Mouse (Mus musculus) bone marrow macrophage, adult 2 months (primary cell): ENCODE results near the gene Aven. TPM values are rescaled to one million over a fixed set of nuclear protein-coding genes. Genes with fewer than 3 reads are reported as not detected.

Source experiments
- H3K27ac ChIP-seq: 2 replicates; pipeline ENCODE4 v1.5.1; 2012; ENCODE audit warnings: low read depth, low read length; ENCODE audit not compliant: insufficient read depth
- H3K4me1 ChIP-seq: 2 replicates; pipeline ENCODE4 v1.6.1; 2012; ENCODE audit warnings: low read length; ENCODE audit not compliant: control insufficient read depth, insufficient read depth
- H3K4me3 ChIP-seq: 2 replicates; pipeline ENCODE4 v1.5.1; 2012; ENCODE audit warnings: mild to moderate bottlenecking, low read length, moderate library complexity; ENCODE audit not compliant: insufficient read depth
- CTCF ChIP-seq: IDR thresholded peaks from 2 replicates; pipeline ENCODE4 v1.5.1; 2012; ENCODE audit warnings: low read depth, mild to moderate bottlenecking, low read length, moderate library complexity
- POLR2A ChIP-seq: IDR thresholded peaks from 2 replicates; pipeline ENCODE4 v1.6.1; 2012; ENCODE audit warnings: mild to moderate bottlenecking, low read depth, low read length, borderline replicate concordance
- polyA plus RNA-seq: library from polyadenylated mRNA; stranded (reverse); fragments of >200 nt; gene quantifications from 2 replicates; pipeline ENCODE4 v1.2.4, GENCODE M21; 2012; ENCODE audit not compliant: missing spikeins, insufficient read depth, insufficient read length

The Aven gene
- polyA plus RNA-seq, 1 experiment = 8.9 TPM

DNA sequence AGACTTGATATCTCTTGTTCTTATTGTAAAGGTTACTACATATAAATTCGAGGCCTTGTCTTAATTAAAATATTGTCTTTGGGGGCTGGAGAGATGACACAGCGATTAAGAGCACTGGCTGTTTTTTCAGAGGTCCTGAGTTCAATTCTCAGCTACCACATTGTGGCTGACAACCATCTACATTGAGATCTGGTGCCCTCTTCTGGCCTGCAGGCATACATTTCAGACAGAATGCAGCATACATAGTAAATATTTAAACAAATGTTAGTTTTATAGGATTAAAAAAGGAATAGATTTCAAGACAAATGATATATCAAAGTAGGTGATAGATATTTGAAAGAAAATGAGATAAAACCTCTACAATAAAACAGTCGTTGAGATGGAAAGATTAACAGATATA, 32.2 kb upstream of the Aven start:
- H3K27ac ChIP-seq = no peak overlapping the region
- H3K4me1 ChIP-seq = peaks cover 3% of the 10 kb centered on the region
- no peak for TF ChIP-seq CTCF
- no peak for TF ChIP-seq POLR2A
- no peak overlapping the region for H3K4me3 ChIP-seq

GRCm38 (mm10) chr2:112469542-112469941, 23.2 kb upstream of the Aven start:
- TF ChIP-seq POLR2A (no peak), CTCF (no peak)
- H3K4me1 ChIP-seq = peaks cover 10% of the 10 kb centered on the region; the same call in 1 of the 2 replicates
- H3K27ac ChIP-seq = no peak overlapping the region
- H3K4me3 ChIP-seq = no peak overlapping the region

- TF ChIP-seq POLR2A (no peak), CTCF (no peak)
- Histone ChIP-seq H3K27ac (no peak overlapping the region), H3K4me3 (no peak overlapping the region), H3K4me1 (peaks cover 16% of the 10 kb centered on the region)
These were observed 21.8 kb upstream of the Aven start for GRCm38 (mm10) chr2:112470961-112471381.

DNA sequence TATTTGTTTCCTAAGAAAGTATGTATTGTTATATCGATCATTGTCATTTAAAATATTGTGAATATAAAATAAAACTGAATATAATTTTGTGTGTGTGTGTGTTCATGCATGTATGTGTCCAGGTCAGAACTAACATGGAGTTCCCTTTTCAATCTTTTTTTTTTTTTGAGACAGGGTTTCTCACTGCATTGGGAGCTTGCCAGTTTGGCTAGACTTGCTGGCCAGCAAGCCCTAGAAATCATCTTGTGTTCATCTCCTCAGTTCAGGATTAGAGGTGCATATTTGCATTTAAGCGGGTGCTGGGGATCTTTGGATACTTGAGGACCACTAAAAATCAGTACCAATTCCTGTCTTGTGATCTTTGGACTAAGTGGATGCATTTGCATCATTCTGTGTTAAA, 20.7 kb upstream of the Aven start:
- no peak overlapping the region for H3K4me3 ChIP-seq
- peaks cover 16% of the 10 kb centered on the region for H3K4me1 ChIP-seq
- no peak overlapping the region for H3K27ac ChIP-seq
- no peak for TF ChIP-seq CTCF
- no peak for TF ChIP-seq POLR2A

GRCm38 (mm10) chr2:112474997-112475724, 17.6 kb upstream of the Aven start:
- H3K27ac ChIP-seq = no peak overlapping the region
- TF ChIP-seq POLR2A = no peak
- no peak for TF ChIP-seq CTCF
- no peak overlapping the region for H3K4me3 ChIP-seq
- H3K4me1 ChIP-seq = peaks cover 11% of the 10 kb centered on the region

DNA sequence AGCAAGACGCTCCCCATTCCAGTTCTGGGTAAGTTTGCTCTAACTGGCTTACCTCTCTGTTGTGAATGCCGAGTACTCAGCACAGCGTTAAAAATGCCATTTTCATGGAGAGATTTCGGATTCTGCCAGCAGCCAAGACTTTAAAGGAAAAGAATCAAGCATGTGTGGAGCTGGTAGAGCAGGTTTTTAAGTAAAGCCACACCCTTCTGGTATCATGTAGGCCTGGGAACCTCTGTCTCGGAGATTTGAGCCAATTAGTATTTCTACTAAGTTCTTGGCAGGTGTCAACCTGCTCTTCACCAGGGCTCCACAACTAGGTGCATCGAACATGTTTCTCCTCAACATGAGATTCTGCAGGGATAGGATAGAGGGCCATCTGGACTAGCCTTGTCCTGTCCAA, 16.2 kb upstream of the Aven start:
- Histone ChIP-seq H3K4me1 (peaks cover 8% of the 10 kb centered on the region), H3K27ac (no peak overlapping the region), H3K4me3 (no peak overlapping the region)
- TF ChIP-seq CTCF (no peak), POLR2A (no peak)

GRCm38 (mm10) chr2:112480669-112481068, 12.1 kb upstream of the Aven start, which contains the start of gene Chrm5:
TSS of gene Chrm5 (minus strand) at chr2:112480769.
- H3K4me3 ChIP-seq = no peak within 1 kb of the TSS
- TF ChIP-seq CTCF = no peak
- TF ChIP-seq POLR2A = no peak
- 0 out of 2 replicates have a peak, but pooled peaks cover under 1% of the 10 kb centered on the region for H3K4me1 ChIP-seq
- H3K27ac ChIP-seq = no peak within 1 kb of the TSS

DNA sequence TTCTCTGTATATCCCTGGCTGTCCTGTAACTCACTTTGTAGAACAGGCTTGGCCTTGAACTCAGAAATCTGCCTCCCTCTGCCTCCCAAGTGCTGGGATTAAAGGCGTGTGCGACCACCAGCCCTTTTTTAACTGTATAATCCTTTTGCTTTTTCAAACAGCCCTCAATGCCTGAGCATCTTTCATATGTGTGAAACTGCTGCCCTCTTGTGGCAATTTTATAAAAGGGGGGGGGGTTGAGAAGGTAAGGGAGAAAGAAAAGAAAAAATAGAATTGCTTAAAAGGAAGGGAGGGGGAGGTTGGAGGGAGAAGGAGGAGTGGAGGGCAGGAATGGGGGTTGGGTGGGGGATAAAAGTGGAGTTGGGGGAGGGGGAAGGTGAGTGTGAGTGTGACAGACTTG, 11.2 kb upstream of the Aven start:
- no peak for TF ChIP-seq POLR2A
- TF ChIP-seq CTCF = peak; percentile 32
- no peaks in the 10 kb centered on the region for H3K4me1 ChIP-seq
- H3K27ac ChIP-seq = no peak overlapping the region
- no peak overlapping the region for H3K4me3 ChIP-seq

GRCm38 (mm10) chr2:112482533-112483333, 10.0 kb upstream of the Aven start:
- H3K4me3 ChIP-seq = no peak overlapping the region
- H3K4me1 ChIP-seq = no peaks in the 10 kb centered on the region
- H3K27ac ChIP-seq = no peak overlapping the region
- TF ChIP-seq POLR2A (no peak), CTCF (no peak)

DNA sequence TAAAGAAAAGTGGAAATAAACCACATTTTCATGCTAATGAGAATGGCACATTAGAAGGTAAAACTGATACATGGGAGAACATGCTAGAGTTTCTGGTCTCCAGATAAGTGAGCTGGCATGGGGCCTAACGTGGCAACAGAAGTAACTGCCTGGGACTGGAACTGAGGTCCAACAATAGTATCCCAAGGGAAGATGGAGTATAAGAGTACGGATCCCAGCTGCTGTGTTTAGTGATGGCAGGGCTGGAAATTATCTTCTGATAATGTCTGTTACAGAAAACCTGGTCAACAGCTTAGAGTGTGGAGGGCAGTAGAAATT, 9.5 kb upstream of the Aven start:
- H3K4me1 ChIP-seq = no peaks in the 10 kb centered on the region
- TF ChIP-seq POLR2A (no peak), CTCF (no peak)
- no peak overlapping the region for H3K27ac ChIP-seq
- no peak overlapping the region for H3K4me3 ChIP-seq

DNA sequence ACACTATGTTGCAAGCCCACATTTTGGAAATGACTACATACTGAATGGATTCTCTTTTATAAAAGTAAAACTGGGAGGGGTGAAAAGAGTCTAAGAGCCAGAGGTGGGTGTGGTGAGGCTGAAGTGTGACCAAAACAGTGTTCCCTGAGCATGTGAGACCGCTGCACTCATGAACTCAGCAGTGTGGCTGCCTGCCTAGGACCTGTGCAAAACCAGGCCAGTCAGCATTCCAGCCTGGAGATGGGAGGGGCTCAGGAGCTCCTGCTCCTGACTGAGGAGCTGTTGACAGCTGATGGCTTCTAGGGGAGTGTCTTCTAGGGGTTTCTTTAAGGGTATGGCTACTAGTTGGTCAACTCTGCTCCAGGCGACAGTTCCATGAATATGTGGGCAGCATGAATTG, 7.9 kb upstream of the Aven start:
- Histone ChIP-seq H3K27ac (no peak overlapping the region), H3K4me1 (peaks cover 2% of the 10 kb centered on the region), H3K4me3 (no peak overlapping the region)
- TF ChIP-seq POLR2A (no peak), CTCF (no peak)
